Mouse (Mus musculus): ENCODE data around the gene Hic2.

DNA sequence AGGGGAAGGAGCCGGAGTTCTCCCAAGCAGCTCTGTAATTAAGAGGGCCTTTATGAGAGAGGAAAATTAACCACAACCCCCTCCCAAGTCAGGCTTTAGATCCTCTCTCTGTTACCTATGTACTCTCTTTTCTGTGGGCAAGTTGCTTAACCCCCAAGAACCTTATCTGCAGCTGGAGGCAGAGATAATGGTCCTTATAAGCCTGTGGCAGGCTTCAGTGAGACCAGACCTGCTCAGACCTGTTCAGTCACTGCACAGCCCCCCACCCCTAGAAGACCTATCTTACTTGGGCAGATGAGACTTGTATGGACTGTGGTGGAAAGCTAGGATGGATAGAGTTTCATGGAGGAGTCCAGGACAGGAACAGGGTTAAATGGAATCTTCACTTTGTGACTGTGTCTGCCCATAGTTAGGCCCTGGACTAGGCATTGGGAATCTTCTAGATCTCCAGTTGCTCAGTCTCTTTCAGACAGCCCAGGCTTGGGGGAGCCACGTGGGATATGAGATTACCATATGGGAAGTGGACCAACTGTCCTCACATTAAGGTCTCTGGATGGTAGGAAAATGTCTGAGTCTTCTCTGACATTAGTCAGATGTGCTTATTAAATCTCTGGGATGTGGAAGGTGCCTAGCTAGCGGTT lies 18.8 kb downstream of the Hic2 start:
- TF ChIP-seq FLI1 (IDR thresholded peaks at IDR 0.05; ENCODE audit: low read length) = no peak
- no peak for TF ChIP-seq GATA1 (IDR thresholded peaks at IDR 0.05; ENCODE audit: borderline replicate concordance, low read length)
